Mouse (Mus musculus): ENCODE data around the gene Rarb.

Rarb gene

GRCm38 (mm10) chr14:16528631-16529030 lies 290.3 kb downstream of the Rarb start:
- DNase-seq (ENCODE audit: low spot score) = no peak

DNA sequence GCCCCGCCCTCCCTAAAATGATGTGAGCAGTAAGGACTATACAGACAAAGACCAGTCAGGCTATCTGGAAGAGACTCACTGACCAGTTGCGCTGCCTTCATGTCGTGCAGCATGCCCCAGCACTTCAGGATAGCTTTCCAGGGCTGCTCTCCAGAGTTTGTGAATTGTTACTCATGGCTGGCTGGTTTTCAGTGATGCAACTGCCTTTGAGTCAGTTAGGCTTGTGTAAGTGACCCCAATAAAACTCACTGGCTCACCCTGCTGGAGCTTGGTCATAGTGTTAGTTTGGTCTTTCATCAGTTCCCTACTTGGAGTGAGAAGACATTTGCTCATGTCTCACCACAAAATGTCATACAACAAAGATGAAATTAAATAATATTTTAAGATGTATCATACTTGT lies 292.8 kb downstream of the Rarb start:
- DNase-seq (ENCODE audit: low spot score) = peak; percentile 55

GRCm38 (mm10) chr14:16525137-16525924 lies 293.6 kb downstream of the Rarb start:
- no peak for DNase-seq (ENCODE audit: low spot score)

DNA sequence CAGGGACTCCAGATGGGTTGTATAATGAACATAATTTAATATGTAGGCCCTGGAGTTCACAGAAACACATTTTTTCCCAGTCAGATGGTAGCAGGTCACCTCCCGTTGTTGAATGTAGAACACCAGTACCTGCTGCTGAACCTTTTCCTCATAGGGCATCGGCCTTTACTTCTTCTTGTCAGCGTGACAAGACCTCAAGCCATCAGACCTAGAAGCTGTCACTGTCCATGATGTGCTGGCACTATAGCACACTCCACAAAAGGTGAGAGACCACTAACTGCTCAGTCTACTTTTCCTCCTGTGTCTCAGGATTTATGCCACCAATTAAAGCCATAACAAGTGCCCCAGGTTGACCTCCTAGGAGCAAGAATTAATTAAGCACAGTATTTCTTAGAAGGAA lies 296.1 kb downstream of the Rarb start:
- DNase-seq (ENCODE audit: low spot score) = no peak

- DNase-seq (ENCODE audit: low spot score) = no peak
Measured at GRCm38 (mm10) chr14:16519588-16520167, 299.3 kb downstream of the Rarb start.

GRCm38 (mm10) chr14:16517958-16518357 lies 301.0 kb downstream of the Rarb start:
- no peak for DNase-seq (ENCODE audit: low spot score)

DNA sequence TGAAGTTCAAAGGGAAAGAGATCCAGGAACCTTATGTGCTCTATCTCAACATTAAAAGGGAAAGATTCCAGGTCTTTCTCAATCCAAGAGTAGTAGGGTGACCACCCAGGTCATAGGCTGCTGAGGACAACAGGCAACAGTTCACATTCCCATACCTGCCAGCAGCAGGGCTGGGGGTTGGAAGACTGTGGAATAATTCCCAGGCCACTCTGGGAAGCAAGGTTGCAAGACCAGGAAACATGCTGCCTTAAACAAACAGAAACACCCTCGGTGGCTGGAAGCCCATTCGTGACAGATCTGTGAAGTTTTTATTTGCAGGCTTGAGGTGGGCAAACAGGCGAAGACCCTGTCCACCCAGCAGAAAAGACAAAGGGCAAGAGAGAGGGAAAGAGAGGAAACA lies 303.2 kb downstream of the Rarb start:
- DNase-seq (ENCODE audit: low spot score) = no peak

DNA sequence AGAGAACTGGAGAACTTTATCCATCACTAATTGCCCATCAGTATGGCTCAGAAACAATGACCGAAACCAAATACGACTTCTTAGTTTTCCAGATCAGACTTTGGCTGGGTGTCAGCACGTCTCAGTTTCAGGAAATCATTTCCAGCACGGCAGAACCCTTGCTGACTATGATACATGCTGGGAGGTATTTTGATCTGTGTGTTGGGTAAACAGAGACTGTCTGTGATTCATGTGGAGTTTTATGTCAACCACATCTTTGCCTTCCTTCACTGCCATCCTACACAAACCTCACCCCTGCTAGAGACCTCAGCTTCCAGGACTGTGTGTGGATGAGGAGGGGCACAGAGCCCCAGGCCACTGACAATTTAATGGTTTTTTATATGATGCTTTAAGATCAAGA lies 308.4 kb downstream of the Rarb start:
- DNase-seq (ENCODE audit: low spot score) = no peak

DNA sequence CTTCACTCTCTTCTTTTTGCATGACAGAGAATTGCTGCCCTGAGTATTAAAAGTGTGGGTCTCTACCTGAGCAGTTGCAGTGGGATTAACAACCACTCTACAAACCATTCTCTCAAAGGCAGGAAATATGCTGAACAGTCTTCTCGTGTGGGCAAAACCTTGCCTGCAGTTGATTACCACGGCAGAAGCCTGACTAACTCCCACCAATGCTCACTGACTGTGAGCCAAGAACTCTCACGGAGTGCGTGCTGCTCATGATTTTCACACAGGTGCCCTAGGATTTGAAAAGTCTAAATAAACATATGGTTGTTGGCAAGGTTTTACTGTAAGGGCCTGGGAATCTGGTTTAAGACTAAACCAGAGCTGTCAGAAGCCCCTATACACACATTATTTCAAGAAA lies 309.1 kb downstream of the Rarb start:
- no peak for DNase-seq (ENCODE audit: low spot score)

DNA sequence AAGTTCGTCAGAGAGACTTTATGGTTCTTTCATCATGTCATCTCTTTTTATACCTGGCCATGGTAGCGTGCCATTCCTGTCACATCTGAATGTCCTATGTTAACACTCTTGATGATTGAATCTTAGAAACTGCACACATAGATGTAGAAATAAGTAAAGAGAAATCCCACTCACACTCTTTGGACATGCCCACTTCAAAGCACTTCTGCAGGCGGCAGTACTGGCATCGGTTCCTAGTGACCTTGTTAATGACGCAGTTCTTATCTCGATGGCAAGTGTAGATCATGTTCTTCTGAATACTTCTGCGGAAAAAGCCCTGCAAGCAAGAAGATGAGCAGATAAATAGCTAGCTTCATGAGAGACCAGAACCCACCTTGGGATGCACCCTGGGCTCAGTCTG lies 310.2 kb downstream of the Rarb start:
- no peak for DNase-seq (ENCODE audit: low spot score)

- no peak for DNase-seq (ENCODE audit: low spot score)
Measured at GRCm38 (mm10) chr14:16497226-16497661, 321.7 kb downstream of the Rarb start.

DNA sequence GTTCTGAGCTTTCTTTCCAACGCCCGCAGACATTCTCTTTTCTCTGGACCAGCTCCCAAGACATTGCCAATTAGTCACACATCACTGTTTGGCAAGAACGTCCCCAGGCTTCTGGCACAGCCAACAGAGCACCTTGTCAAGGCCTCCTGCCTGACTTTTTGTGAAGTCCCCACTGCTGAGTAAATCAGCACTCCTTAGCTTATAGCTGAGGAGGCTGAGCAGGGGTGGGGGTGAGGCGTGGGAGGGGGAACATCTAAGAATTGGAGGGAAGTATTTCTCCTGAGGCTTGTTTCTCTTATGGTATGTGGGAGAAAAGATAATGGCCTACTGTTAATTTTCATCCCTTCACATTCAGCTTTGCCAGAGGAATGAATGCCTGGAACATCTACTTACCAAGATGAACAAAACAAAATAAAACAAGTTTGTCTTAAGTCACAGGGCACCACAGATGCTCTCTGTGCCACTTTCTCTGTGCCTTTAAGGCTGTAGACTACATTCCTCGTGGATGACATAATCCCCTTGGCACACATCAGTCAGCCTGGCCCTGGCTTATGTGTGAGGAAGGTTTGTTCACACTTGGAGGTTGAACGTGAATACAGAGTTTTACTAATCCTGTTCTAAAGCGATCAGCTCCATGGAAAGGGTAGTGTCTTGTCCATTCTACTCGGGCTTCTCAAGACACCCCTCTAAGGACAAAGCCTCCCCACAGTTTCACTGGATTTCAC lies 335.1 kb downstream of the Rarb start:
- no peak for DNase-seq (ENCODE audit: low spot score)

GRCm38 (mm10) chr14:16480621-16481020 lies 338.3 kb downstream of the Rarb start:
- DNase-seq (ENCODE audit: low spot score) = no peak

- no peak for DNase-seq (ENCODE audit: low spot score)
Measured at GRCm38 (mm10) chr14:16479521-16479920, 339.4 kb downstream of the Rarb start.

- DNase-seq (ENCODE audit: low spot score) = no peak
Measured at GRCm38 (mm10) chr14:16478606-16479323, 340.2 kb downstream of the Rarb start.

DNA sequence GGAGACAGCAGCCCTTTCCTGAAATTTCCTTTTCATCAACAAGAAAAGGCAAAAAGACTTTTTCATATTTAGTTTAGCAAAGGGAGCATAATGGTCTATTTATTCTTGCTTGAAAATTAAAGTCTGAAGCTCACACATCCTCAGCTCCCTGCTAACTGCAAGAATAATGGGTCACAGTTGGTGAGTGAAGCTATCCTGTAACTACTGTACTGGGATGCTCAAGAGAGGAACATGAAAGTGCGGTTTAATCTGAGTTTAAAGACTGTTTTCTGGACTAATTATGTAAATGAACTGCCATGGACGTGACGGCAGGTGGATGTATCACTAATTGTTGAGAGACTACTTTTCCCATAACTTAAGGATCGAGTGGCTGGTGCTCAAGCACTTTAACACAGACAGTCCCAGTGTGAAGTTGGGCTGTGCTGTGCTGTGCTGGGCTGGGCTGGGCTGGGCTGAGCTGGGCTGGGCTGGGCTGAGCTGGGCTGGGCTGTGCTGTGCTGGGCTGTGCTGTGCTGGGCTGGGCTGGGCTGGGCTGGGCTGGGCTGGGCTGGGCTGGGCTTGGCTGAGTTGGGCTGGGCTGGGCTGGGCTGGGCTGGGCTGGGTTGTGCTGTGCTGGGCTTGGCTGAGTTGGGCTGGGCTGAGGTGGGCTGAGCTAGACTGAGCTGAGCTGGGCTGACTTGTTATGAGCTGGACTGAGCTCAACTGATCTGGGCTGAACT lies 370.5 kb downstream of the Rarb start:
- no peak for DNase-seq (ENCODE audit: low spot score)

DNA sequence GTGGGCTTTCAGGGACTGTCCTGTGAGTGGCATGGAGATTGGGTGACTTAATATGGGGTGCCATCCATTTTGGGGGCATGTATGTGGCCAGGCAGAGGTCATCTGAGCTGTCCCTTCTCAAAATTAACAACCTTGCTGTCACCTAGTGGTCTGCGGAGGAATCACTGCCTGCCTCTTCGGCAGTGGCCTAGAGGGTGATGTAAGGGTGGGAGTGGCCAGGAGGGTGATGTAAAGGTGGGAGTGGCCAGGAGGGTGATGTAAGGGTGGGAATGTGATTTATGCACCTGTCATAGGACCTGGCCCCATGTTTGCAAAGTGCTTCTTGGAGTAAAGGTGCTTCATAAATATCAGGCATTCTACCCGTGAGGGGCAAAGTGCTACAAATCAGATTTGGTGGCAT lies 371.4 kb downstream of the Rarb start:
- DNase-seq (ENCODE audit: low spot score) = no peak

DNA sequence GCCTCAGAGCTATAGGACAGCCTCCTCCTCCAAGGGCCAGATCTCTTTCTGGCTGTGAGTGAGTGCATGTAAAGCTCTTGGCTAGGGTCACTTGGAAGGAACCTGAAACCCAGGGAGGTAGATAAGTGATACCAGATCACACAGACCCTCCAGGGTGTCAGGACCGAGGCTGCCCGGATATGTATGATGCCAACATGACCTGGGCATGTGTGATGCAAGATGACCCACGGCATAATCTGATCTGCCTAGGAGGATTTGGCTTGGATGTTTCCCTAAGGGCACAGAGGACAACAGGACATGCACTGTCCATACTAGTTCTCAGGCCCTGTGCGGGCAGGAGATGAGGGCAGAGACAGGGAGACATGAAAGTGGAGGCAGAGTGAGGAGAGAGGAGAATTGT lies 374.1 kb downstream of the Rarb start:
- no peak for DNase-seq (ENCODE audit: low spot score)

GRCm38 (mm10) chr14:16439385-16440126 lies 379.4 kb downstream of the Rarb start:
- DNase-seq (ENCODE audit: low spot score) = no peak

- DNase-seq (ENCODE audit: low spot score) = no peak
Measured at GRCm38 (mm10) chr14:16437386-16437785, 381.6 kb downstream of the Rarb start.
